Mouse (Mus musculus): ENCODE measurements around the gene Far2. TPM values are rescaled to one million over a fixed set of nuclear protein-coding genes. Genes with fewer than 3 reads are reported as not detected.

Far2 gene
- polyA plus RNA-seq, 1 experiment from 2014 or later: 1.1 TPM

GRCm38 (mm10) chr6:148222686-148223085 lies 175.6 kb downstream of the Far2 start:
- no peak overlapping the region for H3K27ac ChIP-seq (ENCODE audit: low read length)
- TF ChIP-seq CTCF (IDR thresholded peaks at IDR 0.05): no peak
- no peaks in the 10 kb centered on the region for H3K9me3 ChIP-seq (ENCODE audit: low read length)
- WGBS: 77% methylated on average over 2 of the region's 2 CpGs
- no peak overlapping the region for H3K4me3 ChIP-seq (ENCODE audit: low read depth, low read length)
- no peak for DNase-seq (ENCODE audit: low spot score)
- ATAC-seq: no peak
- no peak overlapping the region for H3K9ac ChIP-seq (replicated peaks; ENCODE audit: low read depth)
- no peaks in the 10 kb centered on the region for H3K36me3 ChIP-seq (ENCODE audit: insufficient read depth, low read length)
- no peaks in the 10 kb centered on the region for H3K27me3 ChIP-seq (replicated peaks; ENCODE audit: insufficient read depth, low read length)
- H3K4me1 ChIP-seq (ENCODE audit: insufficient read depth, low read depth, low read length): no peaks in the 10 kb centered on the region
- H3K4me2 ChIP-seq (replicated peaks; ENCODE audit: low read depth, low read length): no peak overlapping the region

- DNase-seq (ENCODE audit: low spot score): no peak
- no peaks in the 10 kb centered on the region for H3K27me3 ChIP-seq (replicated peaks; ENCODE audit: insufficient read depth, low read length)
- H3K9ac ChIP-seq (replicated peaks; ENCODE audit: low read depth): no peak overlapping the region
- H3K27ac ChIP-seq (ENCODE audit: low read length): no peak overlapping the region
- H3K4me3 ChIP-seq (ENCODE audit: low read depth, low read length): no peak overlapping the region
- H3K4me1 ChIP-seq (ENCODE audit: insufficient read depth, low read depth, low read length): no peaks in the 10 kb centered on the region
- H3K4me2 ChIP-seq (replicated peaks; ENCODE audit: low read depth, low read length): no peak overlapping the region
- H3K9me3 ChIP-seq (ENCODE audit: low read length): no peaks in the 10 kb centered on the region
- no peaks in the 10 kb centered on the region for H3K36me3 ChIP-seq (ENCODE audit: insufficient read depth, low read length)
- TF ChIP-seq CTCF (IDR thresholded peaks at IDR 0.05) (no peak), EP300 (IDR thresholded peaks at IDR 0.05) (no peak)
- 68% methylated on average over 3 of the region's 3 CpGs for WGBS
- ATAC-seq: no peak
These were observed 180.5 kb downstream of the Far2 start for GRCm38 (mm10) chr6:148227542-148227941.

Other genes starting within 250 kb of the Far2 start
- 159 and 168 TPM in 2 replicates for gene Ergic2, start 165.1 kb downstream of the Far2 start, polyA plus RNA-seq (2015; fragmentation: Nextera tagmentation; extraction: Ambion mirVana)

All from lung, postnatal 0 days (tissue).